Mouse (Mus musculus) right cerebral cortex, postnatal 10 days (tissue): ENCODE data around the gene Wfs1.
"Not testable (repeated sequence)": the region's sequence is repeated elsewhere in the genome, so short reads cannot be mapped to it uniquely, and the experiment has no call there.

ENCODE experiments used
- DNase-seq, 2 experiments: peaks; one replicate each; pipeline ENCODE4 v3.0.0; 2021; ENCODE audit warnings: low spot score in 2 of 2

Gene Wfs1

DNA sequence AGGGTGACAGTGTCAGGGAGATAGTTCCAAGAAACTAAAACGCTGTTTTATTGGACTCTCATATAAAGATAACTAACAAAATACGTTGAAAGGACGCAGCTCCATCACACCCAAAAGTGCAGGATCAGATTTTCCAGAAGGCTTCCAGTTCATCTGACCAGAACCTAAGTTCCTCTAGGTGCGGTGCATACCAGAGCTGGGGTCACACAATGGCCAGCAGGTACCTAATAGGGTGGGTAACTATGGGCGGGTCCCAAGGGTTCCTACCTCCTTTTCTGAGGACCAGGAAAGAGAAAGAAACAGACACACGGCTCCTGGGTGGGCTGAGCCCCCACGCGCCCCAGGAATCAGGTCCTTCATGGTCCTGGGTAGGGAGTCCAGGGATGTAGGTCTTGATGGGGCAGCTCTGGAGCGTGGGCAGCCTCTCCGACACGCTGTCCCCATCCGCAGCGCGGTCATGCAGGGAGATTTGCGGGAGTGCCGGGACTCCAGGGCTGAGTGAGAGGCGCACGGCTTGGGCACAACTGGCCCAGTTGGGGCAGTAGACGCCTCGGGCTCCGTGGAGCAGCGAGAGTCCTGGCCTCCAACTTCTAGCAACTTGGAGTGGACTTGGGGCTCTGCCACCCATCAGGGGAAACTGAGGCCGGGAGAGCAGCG is 753 bp downstream of the Wfs1 start:
- no peak for DNase-seq

GRCm38 (mm10) chr5:36986617-36987016 is 2.4 kb downstream of the Wfs1 start:
- DNase-seq: no peak

DNA sequence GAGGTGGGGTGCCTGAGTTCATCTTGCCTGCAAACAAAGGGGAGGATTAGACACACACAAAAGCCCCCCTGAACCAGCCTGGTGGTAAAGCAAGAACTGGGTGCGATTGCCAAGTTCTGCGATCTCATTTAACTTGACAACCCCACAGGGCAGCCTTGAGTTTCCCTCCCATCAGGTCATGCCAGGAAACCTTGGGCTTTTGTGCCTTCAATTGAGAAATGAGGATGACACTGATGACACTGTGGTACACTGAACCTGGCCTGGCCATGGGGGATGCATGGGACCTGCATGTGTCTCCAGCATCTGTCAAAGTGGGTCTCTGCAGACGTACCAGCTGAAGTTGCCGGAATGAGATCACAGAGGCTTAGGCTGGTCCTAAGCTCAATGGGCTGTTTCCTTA is 6.7 kb downstream of the Wfs1 start:
- DNase-seq: no peak

- no peak for DNase-seq
Measured at GRCm38 (mm10) chr5:36979631-36980030, 9.4 kb downstream of the Wfs1 start.

- no peak for DNase-seq
Measured at GRCm38 (mm10) chr5:36979001-36979400, 10.0 kb downstream of the Wfs1 start.

- DNase-seq: no peak
Measured at GRCm38 (mm10) chr5:36977809-36978208, 11.2 kb downstream of the Wfs1 start.

GRCm38 (mm10) chr5:36975336-36975735 is 13.7 kb downstream of the Wfs1 start:
- no peak for DNase-seq

DNA sequence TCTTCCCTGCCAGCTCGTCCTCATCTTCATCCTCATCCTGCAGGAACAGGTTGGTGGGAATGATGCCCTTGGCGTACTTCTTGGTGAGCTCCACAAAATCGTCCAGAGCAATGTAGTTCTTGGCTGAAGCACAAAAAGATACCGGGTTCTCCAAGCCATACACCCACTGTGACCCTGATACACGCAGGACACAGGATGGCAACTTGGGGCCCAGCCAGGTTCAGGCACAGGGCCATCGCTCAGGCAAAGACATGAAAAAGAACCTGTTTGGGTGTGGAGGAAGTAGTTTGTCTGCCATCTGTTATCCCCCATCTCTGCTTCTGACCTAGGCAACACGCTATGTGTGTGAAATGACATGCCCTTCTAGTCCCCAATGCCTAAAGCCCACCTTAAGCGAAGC is 17.4 kb downstream of the Wfs1 start:
- DNase-seq: no peak

- peak in 1 of 2 experiments; percentile 73 for DNase-seq
Measured at GRCm38 (mm10) chr5:36960501-36960900, 28.5 kb downstream of the Wfs1 start.

DNA sequence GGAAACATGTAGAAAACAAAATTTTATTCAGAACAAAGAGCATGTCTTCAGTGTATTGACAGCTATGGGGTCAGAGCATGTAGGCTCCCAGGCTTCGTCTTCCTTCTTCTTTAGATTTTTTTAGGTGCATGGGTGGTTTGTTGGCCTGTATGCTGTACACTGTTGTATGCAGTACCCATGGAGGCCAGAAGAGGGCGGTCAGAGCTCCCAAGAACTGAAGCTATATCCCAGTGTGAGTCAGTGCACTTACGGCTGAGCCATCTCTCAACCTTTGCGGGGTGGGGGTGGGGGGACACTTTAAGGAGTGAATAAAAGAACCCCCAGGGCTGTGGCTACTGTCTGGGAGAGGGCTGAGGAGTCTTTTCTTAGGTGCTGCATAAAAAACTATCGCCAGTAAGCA is 30.2 kb downstream of the Wfs1 start:
- peak; percentile 88 for DNase-seq

GRCm38 (mm10) chr5:36955366-36955765 is 33.6 kb downstream of the Wfs1 start:
- no peak for DNase-seq

GRCm38 (mm10) chr5:36952311-36952710 is 36.7 kb downstream of the Wfs1 start:
- DNase-seq: no peak

- DNase-seq: no peak
Measured at GRCm38 (mm10) chr5:36950871-36951270, 38.1 kb downstream of the Wfs1 start.

- DNase-seq: peak; percentile 74 to 86
Measured at GRCm38 (mm10) chr5:36948831-36949230, 40.2 kb downstream of the Wfs1 start.

- peak; percentile 76 to 86 for DNase-seq
Measured at GRCm38 (mm10) chr5:36946445-36946844, 42.6 kb downstream of the Wfs1 start.

- no peak for DNase-seq
Measured at GRCm38 (mm10) chr5:36945713-36946112, 43.3 kb downstream of the Wfs1 start.

GRCm38 (mm10) chr5:36945102-36945701 is 43.8 kb downstream of the Wfs1 start:
- DNase-seq: peak; percentile 64 to 87

GRCm38 (mm10) chr5:36944552-36944951 is 44.5 kb downstream of the Wfs1 start:
- no peak for DNase-seq

- DNase-seq: no peak
Measured at GRCm38 (mm10) chr5:36942446-36942845, 46.6 kb downstream of the Wfs1 start.

DNA sequence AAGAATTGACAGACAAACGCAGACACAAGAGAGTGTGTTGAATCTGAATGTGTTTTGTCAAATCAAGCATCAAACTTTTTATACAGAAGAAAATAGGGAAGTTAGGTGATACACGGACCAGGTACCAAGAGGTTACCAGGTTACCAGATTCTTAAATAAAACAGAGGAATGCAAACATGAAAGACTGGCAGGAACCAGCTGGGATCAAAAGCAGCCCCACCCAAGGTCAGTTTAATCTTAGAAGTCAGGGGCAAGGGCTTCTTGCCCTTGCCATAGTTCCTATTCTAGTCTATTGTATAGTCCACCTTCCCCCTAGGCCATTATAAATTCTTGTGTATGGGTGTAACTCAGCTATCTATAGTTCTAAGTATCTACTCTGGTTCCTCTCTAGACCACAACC is 50.0 kb downstream of the Wfs1 start:
- not testable (repeated sequence) for DNase-seq

DNA sequence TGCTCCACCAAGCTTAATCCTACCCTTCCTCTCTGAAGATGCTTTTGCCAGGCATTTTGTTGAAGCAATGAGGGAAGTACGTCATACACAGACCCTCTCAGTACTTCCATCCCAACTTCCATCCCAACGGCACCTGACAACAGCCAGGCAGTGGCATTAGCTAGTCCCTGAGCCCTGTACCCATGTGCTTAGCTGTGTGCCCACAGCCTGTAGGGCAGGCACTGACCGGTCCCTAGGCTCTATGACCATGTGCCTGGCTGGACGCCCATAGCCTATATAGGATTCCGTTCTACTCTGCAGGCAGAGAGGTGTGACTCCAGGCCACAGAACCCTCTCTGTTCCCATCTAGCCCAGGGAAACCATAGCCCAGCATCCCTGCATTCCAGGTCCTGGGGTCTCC is 51.0 kb downstream of the Wfs1 start:
- no peak for DNase-seq

- DNase-seq: no peak
Measured at GRCm38 (mm10) chr5:36936548-36936947, 52.5 kb downstream of the Wfs1 start.
